Mouse (Mus musculus) MEL (cell line): ENCODE data around the gene Zfp362.

Experiments used
- CTCF ChIP-seq, 3 experiments: IDR thresholded peaks in 2 of 3; conservative IDR thresholded peaks in 1 of 3; 2 replicates each; pipeline ENCODE4 v1.5.1; 2011 to 2012; ENCODE audit warnings: low read length in 3 of 3, low read depth in 2 of 3, mild to moderate bottlenecking in 2 of 3, improper control_type of control experiment in 1 of 3, inconsistent platforms in 1 of 3, mixed read lengths in 1 of 3, moderate library complexity in 1 of 3; ENCODE audit not compliant: control insufficient read depth in 1 of 3, insufficient read depth in 1 of 3, poor library complexity in 1 of 3, severe bottlenecking in 1 of 3
- EP300 ChIP-seq, 2 experiments: IDR thresholded peaks; 2 replicates each; pipeline ENCODE4 v1.6.1; 2011; ENCODE audit warnings: improper control_type of control experiment in 2 of 2, low read length in 2 of 2, low read depth in 1 of 2, mild to moderate bottlenecking in 1 of 2
- ETS1 ChIP-seq: IDR thresholded peaks from 2 replicates; pipeline ENCODE4 v1.6.1; 2012; ENCODE audit warnings: low read depth, mild to moderate bottlenecking, inconsistent platforms, low read length, improper control_type of control experiment, moderate library complexity
- MAX ChIP-seq: IDR thresholded peaks from 2 replicates; pipeline ENCODE4 v1.6.1; 2011; ENCODE audit warnings: low read length, improper control_type of control experiment
- MXI1 ChIP-seq: IDR thresholded peaks from 2 replicates; pipeline ENCODE4 v1.6.1; 2011; ENCODE audit warnings: mild to moderate bottlenecking, low read depth, low read length, improper control_type of control experiment
- MYC ChIP-seq: IDR thresholded peaks from 2 replicates; pipeline ENCODE4 v1.6.1; 2011; ENCODE audit warnings: low read depth, mild to moderate bottlenecking, low read length, improper control_type of control experiment, moderate library complexity
- POLR2A ChIP-seq, 2 experiments: IDR thresholded peaks; 2 replicates each; pipeline ENCODE4 v1.6.1; 2011 to 2012; ENCODE audit warnings: low read length in 2 of 2, mild to moderate bottlenecking in 2 of 2, control low read depth in 1 of 2, improper control_type of control experiment in 1 of 2, low read depth in 1 of 2, moderate library complexity in 1 of 2; ENCODE audit not compliant: control insufficient read depth in 1 of 2, insufficient read depth in 1 of 2, poor library complexity in 1 of 2
- RAD21 ChIP-seq: IDR thresholded peaks from 2 replicates; pipeline ENCODE4 v1.6.1; 2011; ENCODE audit warnings: mild to moderate bottlenecking, low read depth, low read length, improper control_type of control experiment
- SIN3A ChIP-seq: IDR thresholded peaks from 2 replicates; pipeline ENCODE4 v1.6.1; 2012; ENCODE audit warnings: low read length, improper control_type of control experiment, inconsistent platforms
- USF1 ChIP-seq: IDR thresholded peaks from 2 replicates; pipeline ENCODE4 v1.6.1; 2014; ENCODE audit warnings: low read depth, mild to moderate bottlenecking, inconsistent platforms, low read length, improper control_type of control experiment, moderate library complexity

GRCm38 (mm10) chr4:128745160-128745559 lies 60.7 kb downstream of the Zfp362 start:
- TF ChIP-seq EP300 (IDR thresholded peaks at IDR 0.05; ENCODE audit: low read depth in 1 of 2, low read length in 2 of 2) (no peak), RAD21 (no peak), SIN3A (no peak), USF1 (no peak), CTCF (IDR thresholded peaks at IDR 0.05 in 2 of 3, conservative IDR thresholded peaks at IDR 0.05 in 1 of 3; ENCODE audit: control insufficient read depth in 1 of 3, insufficient read depth in 1 of 3, low read depth in 2 of 3, low read length in 3 of 3, poor library complexity in 1 of 3, severe bottlenecking in 1 of 3) (no peak), MXI1 (no peak), MYC (no peak), ETS1 (no peak), MAX (no peak), POLR2A (IDR thresholded peaks at IDR 0.05; ENCODE audit: control insufficient read depth in 1 of 2, insufficient read depth in 1 of 2, low read depth in 1 of 2, low read length in 2 of 2, poor library complexity in 1 of 2) (no peak)
